Mouse (Mus musculus): Measurements from ENCODE around the gene Myo16. TPM values are rescaled to one million over a fixed set of nuclear protein-coding genes. Genes with fewer than 3 reads are reported as not detected.
A peak's percentile ranks its signal among the peaks of the same experiment; 100 is the strongest.

Gene Myo16
- polyA plus RNA-seq, 1 experiment from 2014 or later, result 3.0 TPM

- Histone ChIP-seq H3K4me2 (no peak overlapping the region), H3K4me3 (ENCODE audit: low read depth, low read length) (no peak overlapping the region), H3K9me3 (ENCODE audit: control insufficient read depth, low read length) (no peaks in the 10 kb centered on the region), H3K36me3 (ENCODE audit: control insufficient read depth, insufficient read depth, low read length) (no peaks in the 10 kb centered on the region), H3K27me3 (ENCODE audit: control insufficient read depth, insufficient read depth, low read length) (no peaks in the 10 kb centered on the region), H3K4me1 (ENCODE audit: control insufficient read depth, insufficient read depth, low read length) (no peaks in the 10 kb centered on the region), H3K27ac (ENCODE audit: low read depth, low read length) (no peak overlapping the region), H3K9ac (ENCODE audit: low read length) (no peak overlapping the region)
- DNase-seq (ENCODE audit: low spot score, missing footprints), result peak; percentile 92
- ATAC-seq (ENCODE audit: low FRiP score), result peak; percentile 58; the same call in 1 of the 2 replicates
- 43% methylated on average over 8 of the region's 8 CpGs for WGBS
Observed at GRCm38 (mm10) chr8:10405469-10405868, 251.8 kb downstream of the Myo16 start.

- H3K4me1 ChIP-seq (ENCODE audit: control insufficient read depth, insufficient read depth, low read length), result no peaks in the 10 kb centered on the region
Observed at GRCm38 (mm10) chr8:10409043-10409442, 255.3 kb downstream of the Myo16 start.

GRCm38 (mm10) chr8:10411511-10411910, 257.8 kb downstream of the Myo16 start:
- no peaks in the 10 kb centered on the region for H3K36me3 ChIP-seq (ENCODE audit: control insufficient read depth, insufficient read depth, low read length)
- H3K9ac ChIP-seq (ENCODE audit: low read length), result no peak overlapping the region
- 80% methylated on average over 4 of the region's 4 CpGs for WGBS
- no peak overlapping the region for H3K27ac ChIP-seq (ENCODE audit: low read depth, low read length)
- H3K27me3 ChIP-seq (ENCODE audit: control insufficient read depth, insufficient read depth, low read length), result no peaks in the 10 kb centered on the region
- DNase-seq (ENCODE audit: low spot score, missing footprints) (no peak), ATAC-seq (ENCODE audit: low FRiP score) (no peak)
- no peaks in the 10 kb centered on the region for H3K4me1 ChIP-seq (ENCODE audit: control insufficient read depth, insufficient read depth, low read length)
- H3K4me2 ChIP-seq, result no peak overlapping the region
- no peaks in the 10 kb centered on the region for H3K9me3 ChIP-seq (ENCODE audit: control insufficient read depth, low read length)
- no peak overlapping the region for H3K4me3 ChIP-seq (ENCODE audit: low read depth, low read length)

More at GRCm38 (mm10) chr8:10409043-10409442, 255.3 kb downstream of the Myo16 start:
- Histone ChIP-seq H3K27ac (ENCODE audit: low read depth, low read length) (no peak overlapping the region), H3K4me2 (no peak overlapping the region), H3K36me3 (ENCODE audit: control insufficient read depth, insufficient read depth, low read length) (no peaks in the 10 kb centered on the region), H3K4me3 (ENCODE audit: low read depth, low read length) (no peak overlapping the region), H3K27me3 (ENCODE audit: control insufficient read depth, insufficient read depth, low read length) (no peaks in the 10 kb centered on the region), H3K9me3 (ENCODE audit: control insufficient read depth, low read length) (no peaks in the 10 kb centered on the region), H3K9ac (ENCODE audit: low read length) (no peak overlapping the region)
- WGBS, result 90% methylated on average over 9 of the region's 9 CpGs
- DNase-seq (ENCODE audit: low spot score, missing footprints) (no peak), ATAC-seq (ENCODE audit: low FRiP score) (no peak)

- Histone ChIP-seq H3K27ac (ENCODE audit: low read depth, low read length) (no peak overlapping the region), H3K4me1 (ENCODE audit: control insufficient read depth, insufficient read depth, low read length) (no peaks in the 10 kb centered on the region), H3K9me3 (ENCODE audit: control insufficient read depth, low read length) (no peaks in the 10 kb centered on the region), H3K4me2 (no peak overlapping the region), H3K4me3 (ENCODE audit: low read depth, low read length) (no peak overlapping the region), H3K27me3 (ENCODE audit: control insufficient read depth, insufficient read depth, low read length) (no peaks in the 10 kb centered on the region), H3K36me3 (ENCODE audit: control insufficient read depth, insufficient read depth, low read length) (no peaks in the 10 kb centered on the region), H3K9ac (ENCODE audit: low read length) (no peak overlapping the region)
- 88% methylated on average over 8 of the region's 8 CpGs for WGBS
- no peak for ATAC-seq (ENCODE audit: low FRiP score)
- no peak for DNase-seq (ENCODE audit: low spot score, missing footprints)
Observed at GRCm38 (mm10) chr8:10413881-10414280, 260.2 kb downstream of the Myo16 start.

- DNase-seq (ENCODE audit: low spot score, missing footprints) (peak; percentile 98), ATAC-seq (ENCODE audit: low FRiP score) (peak; percentile 58; the same call in 1 of the 2 replicates)
- Histone ChIP-seq H3K4me1 (ENCODE audit: control insufficient read depth, insufficient read depth, low read length) (no peaks in the 10 kb centered on the region), H3K9me3 (ENCODE audit: control insufficient read depth, low read length) (no peaks in the 10 kb centered on the region), H3K36me3 (ENCODE audit: control insufficient read depth, insufficient read depth, low read length) (no peaks in the 10 kb centered on the region), H3K4me3 (ENCODE audit: low read depth, low read length) (no peak overlapping the region), H3K27ac (ENCODE audit: low read depth, low read length) (no peak overlapping the region), H3K4me2 (no peak overlapping the region), H3K9ac (ENCODE audit: low read length) (no peak overlapping the region), H3K27me3 (ENCODE audit: control insufficient read depth, insufficient read depth, low read length) (no peaks in the 10 kb centered on the region)
- 24% methylated on average over 6 of the region's 6 CpGs for WGBS
Observed at GRCm38 (mm10) chr8:10414684-10415212, 261.0 kb downstream of the Myo16 start.

- ATAC-seq (ENCODE audit: low FRiP score), result no peak
- Histone ChIP-seq H3K4me3 (ENCODE audit: low read depth, low read length) (no peak overlapping the region), H3K36me3 (ENCODE audit: control insufficient read depth, insufficient read depth, low read length) (no peaks in the 10 kb centered on the region), H3K9ac (ENCODE audit: low read length) (no peak overlapping the region), H3K27ac (ENCODE audit: low read depth, low read length) (no peak overlapping the region), H3K4me2 (no peak overlapping the region), H3K4me1 (ENCODE audit: control insufficient read depth, insufficient read depth, low read length) (no peaks in the 10 kb centered on the region), H3K9me3 (ENCODE audit: control insufficient read depth, low read length) (no peaks in the 10 kb centered on the region), H3K27me3 (ENCODE audit: control insufficient read depth, insufficient read depth, low read length) (no peaks in the 10 kb centered on the region)
- 27% methylated on average over 7 of the region's 7 CpGs for WGBS
- DNase-seq (ENCODE audit: low spot score, missing footprints), result no peak
Observed at GRCm38 (mm10) chr8:10415288-10415687, 261.6 kb downstream of the Myo16 start.

GRCm38 (mm10) chr8:10415885-10416284, 262.2 kb downstream of the Myo16 start:
- H3K9me3 ChIP-seq (ENCODE audit: control insufficient read depth, low read length), result no peaks in the 10 kb centered on the region
- no peak overlapping the region for H3K9ac ChIP-seq (ENCODE audit: low read length)
- ATAC-seq (ENCODE audit: low FRiP score) (no peak), DNase-seq (ENCODE audit: low spot score, missing footprints) (no peak)
- H3K36me3 ChIP-seq (ENCODE audit: control insufficient read depth, insufficient read depth, low read length), result no peaks in the 10 kb centered on the region
- no peak overlapping the region for H3K4me2 ChIP-seq
- WGBS, result 77% methylated on average over 9 of the region's 9 CpGs
- H3K27me3 ChIP-seq (ENCODE audit: control insufficient read depth, insufficient read depth, low read length), result no peaks in the 10 kb centered on the region
- H3K4me1 ChIP-seq (ENCODE audit: control insufficient read depth, insufficient read depth, low read length), result no peaks in the 10 kb centered on the region
- H3K27ac ChIP-seq (ENCODE audit: low read depth, low read length), result no peak overlapping the region
- no peak overlapping the region for H3K4me3 ChIP-seq (ENCODE audit: low read depth, low read length)

GRCm38 (mm10) chr8:10416806-10417205, 263.1 kb downstream of the Myo16 start:
- DNase-seq (ENCODE audit: low spot score, missing footprints) (no peak), ATAC-seq (ENCODE audit: low FRiP score) (no peak)
- no peak overlapping the region for H3K27ac ChIP-seq (ENCODE audit: low read depth, low read length)
- no peaks in the 10 kb centered on the region for H3K9me3 ChIP-seq (ENCODE audit: control insufficient read depth, low read length)
- no peaks in the 10 kb centered on the region for H3K27me3 ChIP-seq (ENCODE audit: control insufficient read depth, insufficient read depth, low read length)
- H3K4me1 ChIP-seq (ENCODE audit: control insufficient read depth, insufficient read depth, low read length), result no peaks in the 10 kb centered on the region
- H3K4me2 ChIP-seq, result no peak overlapping the region
- H3K4me3 ChIP-seq (ENCODE audit: low read depth, low read length), result no peak overlapping the region
- no peak overlapping the region for H3K9ac ChIP-seq (ENCODE audit: low read length)
- WGBS, result 82% methylated on average over 12 of the region's 12 CpGs
- H3K36me3 ChIP-seq (ENCODE audit: control insufficient read depth, insufficient read depth, low read length), result no peaks in the 10 kb centered on the region

- Histone ChIP-seq H3K36me3 (ENCODE audit: control insufficient read depth, insufficient read depth, low read length) (no peaks in the 10 kb centered on the region), H3K9me3 (ENCODE audit: control insufficient read depth, low read length) (no peaks in the 10 kb centered on the region), H3K9ac (ENCODE audit: low read length) (no peak overlapping the region), H3K27me3 (ENCODE audit: control insufficient read depth, insufficient read depth, low read length) (no peaks in the 10 kb centered on the region), H3K4me1 (ENCODE audit: control insufficient read depth, insufficient read depth, low read length) (no peaks in the 10 kb centered on the region), H3K27ac (ENCODE audit: low read depth, low read length) (no peak overlapping the region), H3K4me2 (no peak overlapping the region), H3K4me3 (ENCODE audit: low read depth, low read length) (no peak overlapping the region)
- 91% methylated on average over 6 of the region's 6 CpGs for WGBS
- DNase-seq (ENCODE audit: low spot score, missing footprints) (no peak), ATAC-seq (ENCODE audit: low FRiP score) (no peak)
Observed at GRCm38 (mm10) chr8:10417281-10417680, 263.6 kb downstream of the Myo16 start.

Measured in midbrain, embryonic 11.5 days (tissue).